Mouse (Mus musculus): ENCODE data around the gene Rab3a. TPM values are rescaled to one million over a fixed set of nuclear protein-coding genes. Genes with fewer than 3 reads are reported as not detected.

Rab3a gene
- polyA plus RNA-seq, 1 experiment: 468 TPM

- DNase-seq (ENCODE audit: low read depth): no peak
- no peak for TF ChIP-seq POLR2A (IDR thresholded peaks at IDR 0.05; ENCODE audit: borderline replicate concordance, extremely low read depth, insufficient read depth, insufficient read length, poor library complexity, severe bottlenecking)
- no peak for TF ChIP-seq CTCF (IDR thresholded peaks at IDR 0.05; ENCODE audit: borderline replicate concordance, extremely low read depth, insufficient read depth, insufficient read length)
Measured at GRCm38 (mm10) chr8:70742981-70743655, 11.4 kb upstream of the Rab3a start.

GRCm38 (mm10) chr8:70743656-70744590, 10.6 kb upstream of the Rab3a start:
- DNase-seq (ENCODE audit: low read depth): peak; percentile 51
- no peak for TF ChIP-seq CTCF (IDR thresholded peaks at IDR 0.05; ENCODE audit: borderline replicate concordance, extremely low read depth, insufficient read depth, insufficient read length)
- TF ChIP-seq POLR2A (IDR thresholded peaks at IDR 0.05; ENCODE audit: borderline replicate concordance, extremely low read depth, insufficient read depth, insufficient read length, poor library complexity, severe bottlenecking): no peak

- no peak for DNase-seq (ENCODE audit: low read depth)
- no peak for TF ChIP-seq POLR2A (IDR thresholded peaks at IDR 0.05; ENCODE audit: borderline replicate concordance, extremely low read depth, insufficient read depth, insufficient read length, poor library complexity, severe bottlenecking)
- no peak for TF ChIP-seq CTCF (IDR thresholded peaks at IDR 0.05; ENCODE audit: borderline replicate concordance, extremely low read depth, insufficient read depth, insufficient read length)
Measured at GRCm38 (mm10) chr8:70744806-70745205, 9.7 kb upstream of the Rab3a start.

- DNase-seq (ENCODE audit: low read depth): no peak
- TF ChIP-seq CTCF (IDR thresholded peaks at IDR 0.05; ENCODE audit: borderline replicate concordance, extremely low read depth, insufficient read depth, insufficient read length) (no peak), POLR2A (IDR thresholded peaks at IDR 0.05; ENCODE audit: borderline replicate concordance, extremely low read depth, insufficient read depth, insufficient read length, poor library complexity, severe bottlenecking) (no peak)
Measured at GRCm38 (mm10) chr8:70745691-70746220, 8.7 kb upstream of the Rab3a start.

GRCm38 (mm10) chr8:70746676-70747075, 7.8 kb upstream of the Rab3a start:
- no peak for DNase-seq (ENCODE audit: low read depth)
- TF ChIP-seq POLR2A (IDR thresholded peaks at IDR 0.05; ENCODE audit: borderline replicate concordance, extremely low read depth, insufficient read depth, insufficient read length, poor library complexity, severe bottlenecking): no peak
- no peak for TF ChIP-seq CTCF (IDR thresholded peaks at IDR 0.05; ENCODE audit: borderline replicate concordance, extremely low read depth, insufficient read depth, insufficient read length)

- DNase-seq (ENCODE audit: low read depth): no peak
- no peak for TF ChIP-seq POLR2A (IDR thresholded peaks at IDR 0.05; ENCODE audit: borderline replicate concordance, extremely low read depth, insufficient read depth, insufficient read length, poor library complexity, severe bottlenecking)
- no peak for TF ChIP-seq CTCF (IDR thresholded peaks at IDR 0.05; ENCODE audit: borderline replicate concordance, extremely low read depth, insufficient read depth, insufficient read length)
Measured at GRCm38 (mm10) chr8:70747211-70747890, 7.1 kb upstream of the Rab3a start.

GRCm38 (mm10) chr8:70748246-70749096, 6.0 kb upstream of the Rab3a start:
- TF ChIP-seq POLR2A (IDR thresholded peaks at IDR 0.05; ENCODE audit: borderline replicate concordance, extremely low read depth, insufficient read depth, insufficient read length, poor library complexity, severe bottlenecking): no peak
- no peak for TF ChIP-seq CTCF (IDR thresholded peaks at IDR 0.05; ENCODE audit: borderline replicate concordance, extremely low read depth, insufficient read depth, insufficient read length)
- DNase-seq (ENCODE audit: low read depth): no peak

- TF ChIP-seq CTCF (IDR thresholded peaks at IDR 0.05; ENCODE audit: borderline replicate concordance, extremely low read depth, insufficient read depth, insufficient read length): no peak
- no peak for TF ChIP-seq POLR2A (IDR thresholded peaks at IDR 0.05; ENCODE audit: borderline replicate concordance, extremely low read depth, insufficient read depth, insufficient read length, poor library complexity, severe bottlenecking)
- no peak for DNase-seq (ENCODE audit: low read depth)
Measured at GRCm38 (mm10) chr8:70749097-70749674, 5.3 kb upstream of the Rab3a start.

GRCm38 (mm10) chr8:70750128-70750680, 4.3 kb upstream of the Rab3a start:
- no peak for DNase-seq (ENCODE audit: low read depth)

More at GRCm38 (mm10) chr8:70750128-70750680, 4.3 kb upstream of the Rab3a start:
- TF ChIP-seq CTCF (IDR thresholded peaks at IDR 0.05; ENCODE audit: borderline replicate concordance, extremely low read depth, insufficient read depth, insufficient read length) (no peak), POLR2A (IDR thresholded peaks at IDR 0.05; ENCODE audit: borderline replicate concordance, extremely low read depth, insufficient read depth, insufficient read length, poor library complexity, severe bottlenecking) (no peak)
